16 mouse cellular contexts compared by ENCODE assay signal in the genomic region with DNA sequence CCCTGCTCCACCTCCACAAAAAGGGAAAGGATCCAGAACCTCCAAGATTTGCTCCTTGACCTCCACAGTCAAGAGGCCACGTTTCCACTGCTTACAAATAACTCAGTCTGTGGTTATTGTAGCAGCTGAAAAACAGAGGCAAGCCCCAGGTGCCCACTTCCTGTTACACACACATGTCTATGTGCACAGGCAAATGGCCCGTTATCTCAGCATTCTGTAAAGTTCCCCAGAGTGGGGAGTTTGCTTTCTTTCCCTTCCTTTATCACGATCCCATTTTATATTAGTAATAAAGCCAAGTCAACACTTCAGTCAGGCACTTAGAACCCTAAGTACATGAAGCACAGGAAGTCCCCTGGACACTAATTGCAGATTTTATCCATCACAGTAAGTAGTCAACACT. TPM values are rescaled to one million over a fixed set of nuclear protein-coding genes. Genes with fewer than 3 reads are reported as not detected.
DNase-seq lines count a peak whose midpoint lies in the region; ATAC-seq and TF ChIP-seq lines count a peak whose summit lies in the region.
"Had no signal": no experiment of that assay in that cellular context is flagged by ENCODE, and none has a peak within 500 bp of the region (broad histone marks: within the 10 kb centered on the region; RNA-seq: fewer than 3 reads in every experiment).

No protein-coding gene starts in this region.

- 32% methylated on average over 3 of the region's 3 CpGs for WGBS in lung, adult 2 months
- 64% methylated on average over 3 of the region's 3 CpGs for WGBS in hindbrain, embryonic 14.5 days

- TF ChIP-seq CTCF in lung, adult 2 months (IDR thresholded peaks at IDR 0.05; ENCODE audit: insufficient read depth, low read length) = no peak

- H3K9ac ChIP-seq in hindbrain, embryonic 14.5 days = no peak overlapping the region
- H3K9ac ChIP-seq: forebrain, embryonic 13.5 days; heart, embryonic 13.5 days; lung, embryonic 14.5 days had no signal

- no peak overlapping the region for H3K4me2 ChIP-seq in hindbrain, embryonic 14.5 days (replicated peaks)
- H3K4me2 ChIP-seq: forebrain, embryonic 13.5 days; heart, embryonic 13.5 days; lung, embryonic 14.5 days had no signal

- no peaks in the 10 kb centered on the region for H3K36me3 ChIP-seq in hindbrain, embryonic 14.5 days (replicated peaks; ENCODE audit: control insufficient read depth, insufficient read depth)
- H3K36me3 ChIP-seq: heart, embryonic 13.5 days had no signal

- ATAC-seq in hindbrain, embryonic 14.5 days (ENCODE audit: low FRiP score) = no peak
- ATAC-seq: forebrain, embryonic 13.5 days had no signal

- TF ChIP-seq POLR2A in lung, adult 2 months (IDR thresholded peaks at IDR 0.05; ENCODE audit: borderline replicate concordance, extremely low read depth, low read depth, low read length) = no peak

- no peaks in the 10 kb centered on the region for H3K9me3 ChIP-seq in hindbrain, embryonic 14.5 days (ENCODE audit: control insufficient read depth, low read length)
- H3K9me3 ChIP-seq: forebrain, embryonic 13.5 days; heart, embryonic 13.5 days had no signal

- H3K27me3 ChIP-seq in hindbrain, embryonic 14.5 days (ENCODE audit: control insufficient read depth, insufficient read depth, low read length) = no peaks in the 10 kb centered on the region
- H3K27me3 ChIP-seq: forebrain, embryonic 13.5 days; heart, embryonic 13.5 days had no signal

- no peak overlapping the region for H3K4me3 ChIP-seq in lung, adult 2 months (replicated peaks; ENCODE audit: extremely low read depth, low read depth, low read length)
- H3K4me3 ChIP-seq in hindbrain, embryonic 14.5 days (replicated peaks; ENCODE audit: low read length) = no peak overlapping the region
- H3K4me3 ChIP-seq: forebrain, embryonic 13.5 days; gastrocnemius, adult 2 months; heart, embryonic 13.5 days had no signal

- DNase-seq in 3T3-L1 (ENCODE audit: low read depth, low spot score) = peak; percentile 20
- DNase-seq in CD8-positive naive resting alpha-beta T cell, adult 2 months (ENCODE audit: low read depth in 2 of 2, low spot score in 2 of 2) = peak; percentile 65 to 73
- peak; percentile 20 for DNase-seq in lung, adult 2 months
- peak; percentile 32 to 41 for DNase-seq in spleen, postnatal 36 days (ENCODE audit: low spot score in 2 of 2)
- DNase-seq in urinary bladder, adult 18-20 months (ENCODE audit: low spot score in 2 of 2) = no peak
- DNase-seq in kidney, postnatal 4 days = no peak
- DNase-seq in hindbrain, embryonic 14.5 days (ENCODE audit: low spot score) = no peak
- no peak for DNase-seq in urinary bladder, postnatal 10 days (ENCODE audit: low spot score)
- DNase-seq: adrenal gland, adult 8-10 months; cerebellum, adult 11 months; gastrocnemius, adult 2 months; lung, embryonic 14.5 days had no signal

- peaks cover 2% of the 10 kb centered on the region; the same call in 1 of the 2 replicates for H3K4me1 ChIP-seq in lung, adult 2 months (ENCODE audit: control insufficient read depth, insufficient read depth, low read length)
- H3K4me1 ChIP-seq in hindbrain, embryonic 14.5 days (replicated peaks; ENCODE audit: control insufficient read depth, insufficient read depth, low read length) = no peaks in the 10 kb centered on the region
- H3K4me1 ChIP-seq: forebrain, embryonic 13.5 days; heart, embryonic 13.5 days had no signal

- no peak overlapping the region for H3K27ac ChIP-seq in hindbrain, embryonic 14.5 days
- H3K27ac ChIP-seq: forebrain, embryonic 13.5 days; gastrocnemius, adult 2 months; heart, embryonic 13.5 days had no signal

RNA-seq across cellular contexts. Expression of a gene that starts 8.0 kb away (rescaled TPM):
- polyA plus RNA-seq in lung, adult 2 months (2012; rRNA removed) = 0.04 and 0.08 TPM in 2 replicates
- polyA plus RNA-seq in hindbrain, embryonic 14.5 days (2014; fragmentation: Nextera tagmentation; extraction: Ambion mirVana) = not detected in 2 replicates
- polyA plus RNA-seq: embryonic facial prominence, embryonic 11.5 days; forebrain, embryonic 13.5 days; heart, embryonic 13.5 days; limb, embryonic 11.5 days; lung, embryonic 14.5 days had no signal

RNA-seq across cellular contexts. Expression of a gene that starts 11.5 kb away (rescaled TPM):
- 2.2 and 3.6 TPM in 2 replicates for polyA plus RNA-seq in lung, adult 2 months (2012; rRNA removed)
- 0.76 and 0.93 TPM in 2 replicates for polyA plus RNA-seq in hindbrain, embryonic 14.5 days (2014; fragmentation: Nextera tagmentation; extraction: Ambion mirVana)

RNA-seq across cellular contexts. Expression of a gene that starts 48.8 kb away (rescaled TPM):
- not detected in 2 replicates for polyA plus RNA-seq in lung, adult 2 months (2012; rRNA removed)
- polyA plus RNA-seq in hindbrain, embryonic 14.5 days (2014; fragmentation: Nextera tagmentation; extraction: Ambion mirVana) = 8.1 and 9.3 TPM in 2 replicates
- polyA plus RNA-seq: heart, embryonic 13.5 days had no signal

RNA-seq across cellular contexts. Expression of a gene that starts 55.1 kb away (rescaled TPM):
- not detected in 2 replicates for polyA plus RNA-seq in lung, adult 2 months (2012; rRNA removed)
- 4.8 and 5.5 TPM in 2 replicates for polyA plus RNA-seq in hindbrain, embryonic 14.5 days (2014; fragmentation: Nextera tagmentation; extraction: Ambion mirVana)
- polyA plus RNA-seq: lung, embryonic 14.5 days had no signal

Comparison
In these comparisons a context has a peak if more than half of its experiments do, and no peak if none do; other contexts are left out.
1. DNase-seq: peak in 3T3-L1 (single experiment), CD8-positive naive resting alpha-beta T cell, adult 2 months (2 of 2), lung, adult 2 months (single experiment) and spleen, postnatal 36 days (2 of 2); none in urinary bladder, adult 18-20 months (0 of 2), kidney, postnatal 4 days (0 of 2), hindbrain, embryonic 14.5 days (single experiment) and urinary bladder, postnatal 10 days (single experiment).